10 mouse cellular contexts compared by ENCODE assay signal in the genomic region with DNA sequence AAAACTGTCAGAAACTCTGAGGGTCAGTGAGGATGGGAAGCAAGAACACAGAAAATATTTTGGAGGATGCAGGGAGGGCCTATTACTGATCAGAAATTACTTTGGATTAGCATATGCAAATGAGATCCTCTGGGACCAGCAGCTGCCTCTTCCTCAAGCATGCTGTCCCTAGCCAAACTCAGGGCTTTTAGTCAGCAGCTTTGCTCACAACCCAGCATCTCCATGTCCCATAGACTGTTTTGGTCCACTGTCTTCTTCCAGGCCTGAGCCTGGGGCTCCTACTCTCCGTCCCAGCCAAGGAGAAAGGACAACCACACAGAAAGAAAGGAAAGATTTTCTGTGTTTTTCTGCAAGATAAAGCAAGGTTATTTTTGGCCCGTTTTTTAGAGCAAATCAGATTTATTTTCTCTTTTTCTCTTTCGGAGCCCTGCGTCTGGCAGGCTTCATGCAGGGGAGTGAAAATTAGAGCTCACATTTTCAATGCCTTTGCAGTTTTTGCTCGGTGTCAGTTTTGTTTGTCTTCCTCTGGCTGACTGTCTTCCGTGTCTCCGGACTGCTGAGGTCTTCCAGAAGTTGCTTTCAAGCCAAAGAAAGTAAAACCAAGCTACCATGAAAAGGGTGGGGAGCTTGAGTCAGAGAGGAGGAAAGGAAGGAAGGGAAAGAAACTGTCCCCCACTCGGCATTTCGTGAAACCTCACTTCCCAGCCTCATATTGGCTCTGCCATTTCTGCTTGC.
DNase-seq lines count a peak whose midpoint lies in the region; ATAC-seq and TF ChIP-seq lines count a peak whose summit lies in the region.
"Had no signal": no experiment of that assay in that cellular context is flagged by ENCODE, and none has a peak within 500 bp of the region (broad histone marks: within the 10 kb centered on the region; RNA-seq: fewer than 3 reads in every experiment).

No protein-coding gene starts in this region.

- TF ChIP-seq CTCF in left cerebral cortex, adult 2 months (IDR thresholded peaks at IDR 0.05) = no peak

- peak overlapping the region; percentile 70 for H3K27ac ChIP-seq in left cerebral cortex, adult 2 months
- peak overlapping the region; percentile 71 for H3K27ac ChIP-seq in embryonic facial prominence, embryonic 15.5 days (replicated peaks)
- H3K27ac ChIP-seq in heart, embryonic 15.5 days = peak overlapping the region; percentile 58
- H3K27ac ChIP-seq in limb, embryonic 13.5 days = peak overlapping the region; percentile 4; the same call in 1 of the 2 replicates
- H3K27ac ChIP-seq in hindbrain, embryonic 16.5 days (ENCODE audit: low read depth, low read length) = no peak overlapping the region

- no peaks in the 10 kb centered on the region for H3K27me3 ChIP-seq in embryonic facial prominence, embryonic 15.5 days
- H3K27me3 ChIP-seq in heart, embryonic 15.5 days = no peaks in the 10 kb centered on the region
- no peaks in the 10 kb centered on the region for H3K27me3 ChIP-seq in limb, embryonic 13.5 days
- H3K27me3 ChIP-seq in hindbrain, embryonic 16.5 days (replicated peaks; ENCODE audit: control insufficient read depth, insufficient read depth, low read length) = no peaks in the 10 kb centered on the region

- H3K4me1 ChIP-seq in embryonic facial prominence, embryonic 15.5 days = peaks cover 16% of the 10 kb centered on the region
- H3K4me1 ChIP-seq in heart, embryonic 15.5 days (replicated peaks) = peaks cover 6% of the 10 kb centered on the region; the same call in 1 of the 2 replicates
- H3K4me1 ChIP-seq in limb, embryonic 13.5 days = peaks cover 29% of the 10 kb centered on the region
- H3K4me1 ChIP-seq in hindbrain, embryonic 16.5 days (ENCODE audit: control insufficient read depth, insufficient read depth, low read depth, low read length) = no peaks in the 10 kb centered on the region

- H3K36me3 ChIP-seq in embryonic facial prominence, embryonic 15.5 days = no peaks in the 10 kb centered on the region
- no peaks in the 10 kb centered on the region for H3K36me3 ChIP-seq in heart, embryonic 15.5 days
- H3K36me3 ChIP-seq in limb, embryonic 13.5 days = no peaks in the 10 kb centered on the region
- no peaks in the 10 kb centered on the region for H3K36me3 ChIP-seq in hindbrain, embryonic 16.5 days (ENCODE audit: control insufficient read depth, insufficient read depth, low read length)

- peak in 1 of 2 experiments; percentile 13 for DNase-seq in left cerebral cortex, adult 2 months (ENCODE audit: extremely low spot score in 1 of 2, low spot score in 2 of 2)
- DNase-seq in left cerebral cortex, postnatal 4 days = no peak
- no peak for DNase-seq in cerebellum, adult 11 months
- DNase-seq in urinary bladder, postnatal 14 days (ENCODE audit: low spot score) = no peak
- DNase-seq: adrenal gland, adult 2 months; liver, postnatal 0 days had no signal

- intact Hi-C loops in left cerebral cortex, adult 2 months (cut with DNase I) = no loop called here
- intact Hi-C loops in left cerebral cortex, postnatal 4 days (cut with DNase I) = no loop called here

- WGBS in embryonic facial prominence, embryonic 15.5 days = 41% methylated on average over 9 of the region's 9 CpGs
- WGBS in heart, embryonic 15.5 days = 43% methylated on average over 9 of the region's 9 CpGs
- 69% methylated on average over 9 of the region's 9 CpGs for WGBS in limb, embryonic 13.5 days
- WGBS in hindbrain, embryonic 16.5 days = 76% methylated on average over 9 of the region's 9 CpGs

- H3K9me3 ChIP-seq in embryonic facial prominence, embryonic 15.5 days (replicated peaks) = no peaks in the 10 kb centered on the region
- no peaks in the 10 kb centered on the region for H3K9me3 ChIP-seq in heart, embryonic 15.5 days (replicated peaks)
- H3K9me3 ChIP-seq in limb, embryonic 13.5 days = no peaks in the 10 kb centered on the region
- no peaks in the 10 kb centered on the region for H3K9me3 ChIP-seq in hindbrain, embryonic 16.5 days (ENCODE audit: control insufficient read depth, low read length)

- H3K4me3 ChIP-seq in left cerebral cortex, adult 2 months = no peak overlapping the region
- H3K4me3 ChIP-seq in embryonic facial prominence, embryonic 15.5 days (replicated peaks) = no peak overlapping the region
- no peak overlapping the region for H3K4me3 ChIP-seq in heart, embryonic 15.5 days
- H3K4me3 ChIP-seq in limb, embryonic 13.5 days = no peak overlapping the region
- no peak overlapping the region for H3K4me3 ChIP-seq in hindbrain, embryonic 16.5 days (ENCODE audit: low read length)

- no peak for ATAC-seq in embryonic facial prominence, embryonic 15.5 days (ENCODE audit: insufficient number of reproducible peaks, low FRiP score, low TSS enrichment, low read depth)
- ATAC-seq in heart, embryonic 15.5 days (replicated peaks; ENCODE audit: insufficient number of reproducible peaks, insufficient read depth, low FRiP score, low read depth) = peak; percentile 63
- ATAC-seq in limb, embryonic 13.5 days (ENCODE audit: low FRiP score, low read depth) = no peak
- no peak for ATAC-seq in hindbrain, embryonic 16.5 days
- ATAC-seq: liver, postnatal 0 days had no signal

- H3K9ac ChIP-seq in embryonic facial prominence, embryonic 15.5 days = no peak overlapping the region
- H3K9ac ChIP-seq in heart, embryonic 15.5 days = no peak overlapping the region
- no peak overlapping the region for H3K9ac ChIP-seq in limb, embryonic 13.5 days
- no peak overlapping the region for H3K9ac ChIP-seq in hindbrain, embryonic 16.5 days (ENCODE audit: low read depth, low read length)
- H3K9ac ChIP-seq: liver, postnatal 0 days had no signal

- H3K4me2 ChIP-seq in embryonic facial prominence, embryonic 15.5 days (replicated peaks) = no peak overlapping the region
- no peak overlapping the region for H3K4me2 ChIP-seq in heart, embryonic 15.5 days
- no peak overlapping the region for H3K4me2 ChIP-seq in limb, embryonic 13.5 days (replicated peaks)
- H3K4me2 ChIP-seq in hindbrain, embryonic 16.5 days (ENCODE audit: low read length) = no peak overlapping the region
